Mouse (Mus musculus): ENCODE results near the gene Magea2.
"Not testable (repeated sequence)": the region's sequence is repeated elsewhere in the genome, so short reads cannot be mapped to it uniquely, and the experiment has no call there.

Gene Magea2

GRCm38 (mm10) chrX:155093566-155093965 lies at the start of gene Magea2:
TSS of gene Magea2 (minus strand) at chrX:155093666.
- not testable (repeated sequence) for DNase-seq (ENCODE audit: low read depth, low spot score)

GRCm38 (mm10) chrX:155128312-155128711 lies 34.8 kb upstream of the Magea2 start, which contains the start of gene Cldn34b2:
TSS of gene Cldn34b2 (minus strand) at chrX:155128412.
- not testable (repeated sequence) for DNase-seq (ENCODE audit: low read depth, low spot score)

GRCm38 (mm10) chrX:155098024-155098423 lies 4.6 kb upstream of the Magea2 start:
- no peak for DNase-seq (ENCODE audit: low read depth, low spot score)

- not testable (repeated sequence) for DNase-seq (ENCODE audit: low read depth, low spot score)
Measured at GRCm38 (mm10) chrX:155089693-155090092, 3.8 kb downstream of the Magea2 start, which contains the start of gene Magea1. TSS of gene Magea1 (minus strand) at chrX:155089793.

- DNase-seq (ENCODE audit: low read depth, low spot score): not testable (repeated sequence)
Measured at GRCm38 (mm10) chrX:155063045-155063444, 30.4 kb downstream of the Magea2 start, which contains the start of gene Magea5. TSS of gene Magea5 (minus strand) at chrX:155063145.

- not testable (repeated sequence) for DNase-seq (ENCODE audit: low read depth, low spot score)
Measured at GRCm38 (mm10) chrX:154995750-154996149, 97.7 kb downstream of the Magea2 start, which contains the start of gene Magea8. TSS of gene Magea8 (minus strand) at chrX:154995850.

Measured in c-Kit-negative CD71-positive TER-119-positive erythroid progenitor cells, embryonic 14.5 days (primary cell).